Mouse (Mus musculus) liver, embryonic 11.5 days (tissue): ENCODE data around the gene Ttll7. TPM values are rescaled to one million over a fixed set of nuclear protein-coding genes. Genes with fewer than 3 reads are reported as not detected.

Experiments
- ATAC-seq: fragments of 200-750 bp; cut with Nextera tagmentation; replicated peaks from 2 replicates; pipeline ENCODE4 v1.8.0; 2017; ENCODE audit warnings: moderate number of reproducible peaks, mild to moderate bottlenecking, moderate TSS enrichment, moderate library complexity; ENCODE audit not compliant: low FRiP score
- DNase-seq: peaks from one replicate; pipeline ENCODE4 v3.0.0-alpha.2; 2017; ENCODE audit warnings: low spot score
- H3K27ac ChIP-seq: fragments of 300-500 bp; sonication (generic); 2 replicates; pipeline ENCODE4 v1.5.1; 2014; ENCODE audit warnings: mild to moderate bottlenecking, low read depth, low read length, control low read depth
- H3K27me3 ChIP-seq: fragments of 300-500 bp; sonication (generic); replicated peaks from 2 replicates; pipeline ENCODE4 v1.6.1; 2014; ENCODE audit warnings: low read length, mixed read lengths; ENCODE audit not compliant: control insufficient read depth, insufficient read depth
- H3K36me3 ChIP-seq: fragments of 300-500 bp; sonication (generic); 2 replicates; pipeline ENCODE4 v1.6.1; 2014; ENCODE audit warnings: mild to moderate bottlenecking, low read length, moderate library complexity, mixed read lengths; ENCODE audit not compliant: control insufficient read depth, insufficient read depth
- H3K4me1 ChIP-seq: fragments of 300-500 bp; sonication (generic); replicated peaks from 2 replicates; pipeline ENCODE4 v1.6.1; 2014; ENCODE audit warnings: low read length, mixed read lengths; ENCODE audit not compliant: control insufficient read depth, insufficient read depth
- H3K4me2 ChIP-seq: fragments of 300-500 bp; sonication (generic); 2 replicates; pipeline ENCODE4 v1.6.1; 2014; ENCODE audit warnings: mild to moderate bottlenecking, control low read depth, moderate library complexity
- H3K4me3 ChIP-seq: fragments of 300-500 bp; sonication (generic); 2 replicates; pipeline ENCODE4 v1.5.1; 2014; ENCODE audit warnings: low read depth, low read length, control low read depth
- H3K9ac ChIP-seq: fragments of 300-500 bp; sonication (generic); 2 replicates; pipeline ENCODE4 v1.6.1; 2014; ENCODE audit warnings: low read depth, low read length, control low read depth
- H3K9me3 ChIP-seq: fragments of 300-500 bp; sonication (generic); 2 replicates; pipeline ENCODE4 v1.6.1; 2016; ENCODE audit warnings: low read length, inconsistent platforms, mixed read lengths; ENCODE audit not compliant: control insufficient read depth
- WGBS: fragments of 180-500 bp; shearing (Covaris S2); extraction: QIAGEN DNeasy Blood & Tissue Kit; methylation state at CpG from one replicate; pipeline ENCODE4 v1.1.7; 2014; 5-methylcytosine and 5-hydroxymethylcytosine counted together
- polyA plus RNA-seq: library from polyadenylated mRNA; unstranded; fragments of >200 nt; fragmentation: Nextera tagmentation; extraction: Ambion mirVana; gene quantifications from 2 replicates; pipeline ENCODE4 v1.2.1, GENCODE M21; 2014

Ttll7 gene
- polyA plus RNA-seq, 1 experiment from 2014 or later, result 1.0 TPM

DNA sequence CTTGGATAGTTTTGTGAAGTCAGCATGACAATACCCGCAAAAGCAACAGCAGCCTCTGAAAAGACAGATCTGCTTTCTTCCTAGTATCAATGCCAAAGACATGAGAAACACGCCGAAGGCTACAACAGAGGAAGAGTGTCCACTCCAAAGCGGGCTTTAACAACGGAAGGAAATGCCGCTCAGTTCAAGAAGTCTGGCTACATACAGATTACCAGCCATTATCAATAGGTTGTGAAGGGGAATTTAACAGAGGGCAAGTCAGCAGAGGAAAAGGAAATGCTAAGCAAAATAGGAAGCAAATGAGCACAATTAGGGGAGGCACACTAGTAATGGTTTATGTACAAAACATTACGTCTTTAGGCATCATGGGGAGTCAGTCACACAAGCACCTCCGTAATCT, 4.1 kb upstream of the Ttll7 start:
- Histone ChIP-seq H3K4me1 (0 out of 2 replicates have a peak, but pooled peaks cover 3% of the 10 kb centered on the region), H3K27me3 (peaks cover 4% of the 10 kb centered on the region; the same call in 1 of the 2 replicates), H3K4me2 (no peak overlapping the region), H3K36me3 (no peaks in the 10 kb centered on the region), H3K9me3 (no peaks in the 10 kb centered on the region), H3K27ac (no peak overlapping the region), H3K4me3 (no peak overlapping the region), H3K9ac (no peak overlapping the region)
- WGBS, result 74% methylated on average over 8 of the region's 8 CpGs
- ATAC-seq, result no peak
- DNase-seq, result no peak

DNA sequence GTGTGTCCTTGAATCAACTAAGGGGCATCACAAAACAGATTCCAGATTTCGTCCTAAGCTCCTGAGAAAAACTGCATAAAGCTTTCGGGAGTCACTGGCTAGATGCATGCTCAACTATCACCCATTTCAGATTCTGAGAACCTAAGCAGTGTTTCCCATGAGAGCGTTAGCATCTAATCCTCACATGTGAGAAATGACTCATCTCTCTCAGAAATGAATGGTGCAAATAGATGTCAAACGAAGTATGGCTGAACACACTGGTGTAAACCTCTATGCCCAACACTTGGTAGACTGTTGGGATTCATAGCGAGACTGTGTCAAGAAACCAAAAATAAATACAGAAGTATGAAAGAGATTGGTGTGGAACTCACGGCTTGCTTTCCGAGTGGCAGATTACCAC, 2.8 kb upstream of the Ttll7 start:
- WGBS, result 85% methylated on average over 7 of the region's 7 CpGs
- Histone ChIP-seq H3K27ac (no peak overlapping the region), H3K27me3 (peaks cover 8% of the 10 kb centered on the region; the same call in 1 of the 2 replicates), H3K4me1 (0 out of 2 replicates have a peak, but pooled peaks cover 3% of the 10 kb centered on the region), H3K4me2 (no peak overlapping the region), H3K9me3 (no peaks in the 10 kb centered on the region), H3K9ac (no peak overlapping the region), H3K4me3 (no peak overlapping the region), H3K36me3 (no peaks in the 10 kb centered on the region)
- DNase-seq (no peak), ATAC-seq (no peak)

DNA sequence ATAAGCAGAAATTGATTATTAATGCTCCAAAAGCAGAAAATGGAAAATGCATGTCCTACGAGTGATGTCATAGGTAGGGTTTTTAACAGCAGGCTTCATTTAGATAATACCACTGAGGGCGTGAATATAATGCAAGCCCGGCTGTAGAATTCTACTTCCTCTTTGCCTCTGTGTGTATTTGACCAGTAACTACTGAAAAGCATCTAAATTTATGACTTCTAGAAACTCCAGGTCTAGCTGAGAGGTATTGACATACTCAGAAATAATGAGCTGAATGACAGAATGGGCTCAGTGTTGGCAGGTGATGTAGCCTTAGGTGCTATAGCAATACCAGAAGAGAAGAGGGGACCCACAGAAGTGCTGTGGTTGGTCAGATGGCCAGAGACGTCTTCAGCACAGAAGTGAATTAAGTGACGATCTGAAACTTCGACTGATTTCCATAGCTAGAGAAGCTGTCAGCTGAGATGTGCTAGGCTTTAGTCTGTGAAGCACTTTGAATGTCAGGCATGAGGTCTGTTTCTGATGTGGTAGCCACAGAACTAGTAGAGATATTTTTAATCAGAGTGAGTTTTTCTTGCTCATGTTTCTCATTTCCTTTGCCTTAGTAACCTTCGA, 2.4 kb downstream of the Ttll7 start:
- Histone ChIP-seq H3K9me3 (no peaks in the 10 kb centered on the region), H3K4me2 (no peak overlapping the region), H3K4me1 (0 out of 2 replicates have a peak, but pooled peaks cover 3% of the 10 kb centered on the region), H3K36me3 (no peaks in the 10 kb centered on the region), H3K9ac (no peak overlapping the region), H3K4me3 (no peak overlapping the region), H3K27ac (no peak overlapping the region), H3K27me3 (peaks cover 8% of the 10 kb centered on the region; the same call in 1 of the 2 replicates)
- DNase-seq, result no peak
- 67% methylated on average over 7 of the region's 7 CpGs for WGBS
- ATAC-seq, result no peak

- Histone ChIP-seq H3K27ac (no peak overlapping the region), H3K4me3 (no peak overlapping the region), H3K9me3 (no peaks in the 10 kb centered on the region), H3K36me3 (no peaks in the 10 kb centered on the region), H3K4me2 (no peak overlapping the region), H3K27me3 (peaks cover 7% of the 10 kb centered on the region; the same call in 1 of the 2 replicates), H3K4me1 (0 out of 2 replicates have a peak, but pooled peaks cover 3% of the 10 kb centered on the region), H3K9ac (no peak overlapping the region)
- WGBS, result 81% methylated on average over 10 of the region's 10 CpGs
- DNase-seq, result no peak
- ATAC-seq, result no peak
Observed at GRCm38 (mm10) chr3:146857373-146857772, 5.2 kb downstream of the Ttll7 start.

DNA sequence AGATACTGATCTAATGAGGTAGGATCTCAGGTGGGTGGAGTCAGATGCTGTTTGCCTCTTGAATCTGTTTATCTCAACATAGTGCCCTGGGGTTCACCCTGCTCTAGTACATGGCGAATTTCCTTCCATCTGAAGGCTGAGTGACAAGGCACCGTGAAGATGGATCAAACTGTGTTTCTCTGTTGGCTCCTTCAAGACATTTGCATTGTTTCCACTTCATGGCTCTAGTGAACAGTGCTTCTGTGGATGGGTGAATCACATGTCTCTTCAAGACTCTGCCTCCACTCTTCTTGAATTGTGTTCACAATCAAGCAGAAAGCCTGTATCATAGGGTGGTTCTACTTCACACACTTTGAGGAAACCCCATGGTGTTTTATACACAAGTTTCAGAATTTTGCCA, 8.1 kb downstream of the Ttll7 start:
- H3K9ac ChIP-seq, result no peak overlapping the region
- no peak for ATAC-seq
- H3K27me3 ChIP-seq, result no peaks in the 10 kb centered on the region
- 86% methylated on average over 2 of the region's 2 CpGs for WGBS
- no peaks in the 10 kb centered on the region for H3K9me3 ChIP-seq
- DNase-seq, result no peak
- H3K27ac ChIP-seq, result no peak overlapping the region
- H3K4me1 ChIP-seq, result no peaks in the 10 kb centered on the region
- H3K36me3 ChIP-seq, result no peaks in the 10 kb centered on the region
- H3K4me2 ChIP-seq, result no peak overlapping the region
- no peak overlapping the region for H3K4me3 ChIP-seq

DNA sequence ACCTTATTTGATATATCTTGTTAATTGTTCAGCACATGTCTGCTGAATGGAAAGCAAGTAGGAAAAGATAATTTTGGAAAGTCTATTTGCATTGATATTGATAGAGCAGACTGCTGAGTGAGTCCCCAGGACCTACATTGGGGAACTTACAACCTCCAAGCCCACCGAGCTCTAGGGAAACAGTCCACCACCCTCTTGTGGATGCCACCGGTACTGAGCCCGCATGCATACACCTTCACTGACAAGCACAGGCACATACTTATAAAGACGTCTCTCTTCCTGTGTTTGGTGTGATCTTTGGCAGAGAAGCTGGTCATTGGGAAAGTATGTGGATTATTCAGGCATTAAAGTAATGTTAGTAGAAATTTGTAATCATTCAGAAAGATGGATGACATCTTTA, 14.4 kb downstream of the Ttll7 start:
- no peaks in the 10 kb centered on the region for H3K4me1 ChIP-seq
- H3K27ac ChIP-seq, result no peak overlapping the region
- no peaks in the 10 kb centered on the region for H3K27me3 ChIP-seq
- H3K9ac ChIP-seq, result no peak overlapping the region
- H3K36me3 ChIP-seq, result no peaks in the 10 kb centered on the region
- 27% methylated on average over 4 of the region's 4 CpGs for WGBS
- no peaks in the 10 kb centered on the region for H3K9me3 ChIP-seq
- no peak overlapping the region for H3K4me3 ChIP-seq
- DNase-seq, result no peak
- H3K4me2 ChIP-seq, result no peak overlapping the region
- ATAC-seq, result no peak

- Histone ChIP-seq H3K9ac (no peak overlapping the region), H3K4me2 (no peak overlapping the region), H3K4me1 (no peaks in the 10 kb centered on the region), H3K9me3 (no peaks in the 10 kb centered on the region), H3K27me3 (no peaks in the 10 kb centered on the region), H3K4me3 (no peak overlapping the region), H3K27ac (no peak overlapping the region), H3K36me3 (no peaks in the 10 kb centered on the region)
- no peak for ATAC-seq
- no peak for DNase-seq
- 76% methylated on average over 3 of the region's 3 CpGs for WGBS
Observed at GRCm38 (mm10) chr3:146871954-146872353, 19.8 kb downstream of the Ttll7 start.

DNA sequence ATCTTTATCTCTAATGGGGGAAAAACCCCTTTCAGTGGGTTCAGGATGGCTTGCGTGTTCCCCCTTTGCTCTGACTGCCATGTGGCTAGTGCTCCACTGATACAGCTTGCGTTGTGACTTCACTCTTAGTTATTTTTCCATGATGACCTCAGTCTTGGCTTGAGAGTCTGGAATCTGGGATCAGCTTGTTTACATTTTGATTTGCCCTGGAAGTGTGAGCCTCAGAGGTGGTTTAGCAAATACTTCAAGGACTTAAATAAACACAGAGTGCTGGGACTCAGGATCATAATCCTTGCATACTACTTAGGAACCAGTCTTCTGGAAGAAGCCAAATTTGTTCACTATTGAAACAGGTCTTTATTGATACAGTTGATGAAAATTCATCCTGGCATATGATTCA, 23.8 kb downstream of the Ttll7 start:
- 56% methylated on average over 2 of the region's 2 CpGs for WGBS
- Histone ChIP-seq H3K4me2 (no peak overlapping the region), H3K27me3 (no peaks in the 10 kb centered on the region), H3K36me3 (no peaks in the 10 kb centered on the region), H3K9ac (no peak overlapping the region), H3K4me3 (no peak overlapping the region), H3K4me1 (no peaks in the 10 kb centered on the region), H3K9me3 (no peaks in the 10 kb centered on the region), H3K27ac (no peak overlapping the region)
- DNase-seq, result no peak
- ATAC-seq, result no peak

DNA sequence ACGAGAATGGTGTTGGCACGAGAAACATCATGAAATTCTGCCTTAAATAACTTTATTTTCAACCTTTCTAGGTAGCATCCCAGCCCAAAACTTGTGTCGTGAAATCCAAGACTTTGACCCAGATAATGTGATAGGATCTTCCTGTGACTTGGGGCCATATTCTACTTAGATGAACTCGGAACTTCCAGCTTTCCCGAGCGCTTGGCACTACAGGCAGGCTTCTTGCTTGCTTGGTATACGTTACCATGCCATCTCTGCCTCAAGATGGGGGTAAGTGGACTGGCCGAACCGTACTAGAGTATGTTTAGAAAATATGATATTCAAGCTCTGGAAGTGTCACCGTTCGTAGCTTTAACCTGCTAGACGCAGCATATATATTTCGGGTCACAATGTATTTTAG, 41.8 kb downstream of the Ttll7 start:
- no peaks in the 10 kb centered on the region for H3K27me3 ChIP-seq

More for the DNA sequence above, 41.8 kb downstream of the Ttll7 start:
- Histone ChIP-seq H3K27ac (no peak overlapping the region), H3K4me3 (no peak overlapping the region), H3K9me3 (no peaks in the 10 kb centered on the region), H3K4me1 (no peaks in the 10 kb centered on the region), H3K4me2 (no peak overlapping the region), H3K9ac (no peak overlapping the region), H3K36me3 (no peaks in the 10 kb centered on the region)
- DNase-seq (no peak), ATAC-seq (no peak)
- 87% methylated on average over 13 of the region's 13 CpGs for WGBS
